Mouse (Mus musculus) brain, embryonic 14.5 days (tissue): ENCODE measurements at regions not wholly inside any gene's neighbourhood (a gene's known extent, or its start where the extent isn't known, plus 50 kb on each side); places are given as distances from the start of the nearest gene placed in this dataset.

Experiments used
- CTCF ChIP-seq: fragments of 200-500 bp; IDR thresholded peaks from 2 replicates; pipeline ENCODE4 v1.5.1; 2012; ENCODE audit warnings: inconsistent platforms, mild to moderate bottlenecking, moderate library complexity, borderline replicate concordance; ENCODE audit not compliant: insufficient read depth, insufficient read length; ENCODE audit errors: extremely low read depth
- POLR2A ChIP-seq: fragments of 200-500 bp; IDR thresholded peaks from 2 replicates; pipeline ENCODE4 v1.6.1; 2012; ENCODE audit warnings: mild to moderate bottlenecking, inconsistent platforms, borderline replicate concordance; ENCODE audit not compliant: poor library complexity, insufficient read depth, insufficient read length, severe bottlenecking; ENCODE audit errors: extremely low read depth

DNA sequence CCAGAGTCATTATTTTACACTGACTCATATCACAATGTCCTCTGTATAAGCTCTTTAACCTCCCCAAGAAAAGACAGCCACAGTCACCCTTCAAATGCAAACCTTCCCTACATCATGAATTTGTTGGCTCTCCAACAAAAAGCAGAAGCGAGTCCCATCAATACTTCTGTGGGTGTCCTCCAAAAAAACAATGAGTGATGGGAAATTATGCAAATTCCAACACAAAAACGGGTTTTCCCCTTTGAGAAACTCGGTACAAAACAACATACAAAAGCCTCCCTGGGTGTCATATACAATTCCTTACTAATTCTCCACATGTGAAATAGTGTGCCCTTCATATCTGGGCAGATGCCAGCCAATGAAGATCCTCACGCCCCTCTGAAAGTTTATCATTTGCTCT is 311.8 kb upstream of the 4930412O13Rik start:
- no peak for TF ChIP-seq POLR2A
- no peak for TF ChIP-seq CTCF
